Mouse (Mus musculus) liver, embryonic 14.5 days (tissue): ENCODE data around the gene Traf5.

Experiments used
- CTCF ChIP-seq: IDR thresholded peaks from 2 replicates; pipeline ENCODE4 v1.5.1; 2016; ENCODE audit warnings: antibody characterized with exemption, low read depth, control low read depth
- EP300 ChIP-seq: IDR thresholded peaks from 2 replicates; pipeline ENCODE4 v1.6.1; 2016; ENCODE audit warnings: antibody characterized with exemption, low read depth

DNA sequence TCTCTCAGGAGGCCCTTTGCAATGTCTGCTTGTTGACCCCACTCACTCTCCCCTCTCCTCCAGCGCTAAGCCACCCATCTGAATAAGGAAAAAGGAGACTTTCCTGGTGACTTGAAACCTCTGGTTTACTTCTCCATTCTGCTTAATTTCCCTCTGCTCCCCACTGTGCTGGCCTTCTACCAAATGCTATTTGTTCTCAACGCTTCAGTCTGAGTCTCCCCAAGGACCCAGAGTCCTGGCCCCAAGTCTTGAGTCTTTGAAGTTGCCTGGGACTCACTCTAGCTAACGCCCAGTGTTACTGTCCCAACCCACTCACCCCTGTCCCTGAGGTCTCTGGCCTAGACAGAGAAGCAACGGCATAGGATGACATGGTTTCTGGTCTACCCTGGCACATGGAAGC lies 4.3 kb downstream of the Traf5 start:
- TF ChIP-seq CTCF (no peak), EP300 (no peak)
